Mouse (Mus musculus): ENCODE results near the gene Mmp24. TPM values are rescaled to one million over a fixed set of nuclear protein-coding genes. Genes with fewer than 3 reads are reported as not detected.

The Mmp24 gene
- polyA plus RNA-seq, 2 experiments = 0.01 TPM; not detected in 1

- Histone ChIP-seq H3K36me3 (replicated peaks; ENCODE audit: control insufficient read depth, insufficient read depth, low read depth) (no peaks in the 10 kb centered on the region), H3K9ac (replicated peaks) (no peak overlapping the region), H3K9me3 (ENCODE audit: control insufficient read depth, low read length) (no peaks in the 10 kb centered on the region), H3K4me2 (ENCODE audit: low read depth) (no peak overlapping the region), H3K4me3 (ENCODE audit: insufficient read depth in 1 of 2, low read depth in 2 of 2, low read length in 2 of 2) (no peak overlapping the region), H3K4me1 (replicated peaks; ENCODE audit: control insufficient read depth in 2 of 2, insufficient read depth in 2 of 2, low read length in 1 of 2) (0 out of 4 replicates have a peak, but pooled peaks cover 0 to 2% of the 10 kb centered on the region in 2 experiments), H3K27ac (no peak overlapping the region), H3K27me3 (ENCODE audit: control insufficient read depth, insufficient read depth, low read length) (no peaks in the 10 kb centered on the region)
- TF ChIP-seq EP300 (IDR thresholded peaks at IDR 0.05; ENCODE audit: low read depth) = no peak
- TF ChIP-seq CTCF (IDR thresholded peaks at IDR 0.05; ENCODE audit: low read depth) = no peak
- no peak for ATAC-seq (ENCODE audit: insufficient read depth)
- DNase-seq (ENCODE audit: low read depth in 3 of 3, low spot score in 3 of 3) = no peak
- 82% methylated on average over 13 of the region's 13 CpGs for WGBS (ENCODE audit: insufficient replicate concordance)
Observed at GRCm38 (mm10) chr2:155862573-155863300, 87.6 kb downstream of the Mmp24 start.

- no peak overlapping the region for H3K4me2 ChIP-seq (ENCODE audit: low read depth)
- H3K9me3 ChIP-seq (ENCODE audit: control insufficient read depth, low read length) = no peaks in the 10 kb centered on the region
- 74% methylated on average over 11 of the region's 11 CpGs for WGBS (ENCODE audit: insufficient replicate concordance)
- H3K27me3 ChIP-seq (ENCODE audit: control insufficient read depth, insufficient read depth, low read length) = no peaks in the 10 kb centered on the region
- 0 out of 4 replicates have a peak, but pooled peaks cover 0 to 2% of the 10 kb centered on the region in 2 experiments for H3K4me1 ChIP-seq (replicated peaks; ENCODE audit: control insufficient read depth in 2 of 2, insufficient read depth in 2 of 2, low read length in 1 of 2)
- no peak overlapping the region for H3K9ac ChIP-seq (replicated peaks)
- no peak overlapping the region for H3K4me3 ChIP-seq (ENCODE audit: insufficient read depth in 1 of 2, low read depth in 2 of 2, low read length in 2 of 2)
- ATAC-seq (ENCODE audit: insufficient read depth) (no peak), DNase-seq (ENCODE audit: low read depth in 3 of 3, low spot score in 3 of 3) (no peak)
- H3K27ac ChIP-seq = no peak overlapping the region
- TF ChIP-seq CTCF (IDR thresholded peaks at IDR 0.05; ENCODE audit: low read depth) (no peak), EP300 (IDR thresholded peaks at IDR 0.05; ENCODE audit: low read depth) (no peak)
- no peaks in the 10 kb centered on the region for H3K36me3 ChIP-seq (replicated peaks; ENCODE audit: control insufficient read depth, insufficient read depth, low read depth)
Observed at GRCm38 (mm10) chr2:155863301-155863867, 88.2 kb downstream of the Mmp24 start.

Other genes starting within 250 kb of the Mmp24 start
- 34.2 and 37.9 TPM in 2 replicates for gene Gss, start 182.5 kb upstream of the Mmp24 start, polyA plus RNA-seq (2012; rRNA removed)
- 64.6 and 69.5 TPM in 2 replicates for gene Gss, start 182.5 kb upstream of the Mmp24 start, polyA plus RNA-seq (2014; fragmentation: Nextera tagmentation; extraction: Ambion mirVana)
- gene Myh7b, start 164.1 kb upstream of the Mmp24 start, polyA plus RNA-seq (2012; rRNA removed) = 1.7 and 3.0 TPM in 2 replicates
- 1.5 and 1.6 TPM in 2 replicates for gene Myh7b, start 164.1 kb upstream of the Mmp24 start, polyA plus RNA-seq (2014; fragmentation: Nextera tagmentation; extraction: Ambion mirVana)
- 37.3 and 37.7 TPM in 2 replicates for gene Trpc4ap, start 83.0 kb upstream of the Mmp24 start, polyA plus RNA-seq (2012; rRNA removed)
- 44.7 and 48.7 TPM in 2 replicates for gene Trpc4ap, start 83.0 kb upstream of the Mmp24 start, polyA plus RNA-seq (2014; fragmentation: Nextera tagmentation; extraction: Ambion mirVana)
- 12.0 and 13.9 TPM in 2 replicates for gene Edem2, start 45.9 kb upstream of the Mmp24 start, polyA plus RNA-seq (2012; rRNA removed)
- 21.2 and 22.6 TPM in 2 replicates for gene Edem2, start 45.9 kb upstream of the Mmp24 start, polyA plus RNA-seq (2014; fragmentation: Nextera tagmentation; extraction: Ambion mirVana)
- gene Gm17581, start 39.5 kb upstream of the Mmp24 start, polyA plus RNA-seq (2012; rRNA removed) = not detected in 2 replicates
- gene Gm17581, start 39.5 kb upstream of the Mmp24 start, polyA plus RNA-seq (2014; fragmentation: Nextera tagmentation; extraction: Ambion mirVana) = not detected in 2 replicates
- gene Procr, start 24.2 kb upstream of the Mmp24 start, polyA plus RNA-seq (2012; rRNA removed) = 0.56 and 0.93 TPM in 2 replicates
- 0.56 and 0.74 TPM in 2 replicates for gene Procr, start 24.2 kb upstream of the Mmp24 start, polyA plus RNA-seq (2014; fragmentation: Nextera tagmentation; extraction: Ambion mirVana)
- 3.7 and 5.0 TPM in 2 replicates for gene BC029722, start 44.1 kb downstream of the Mmp24 start, polyA plus RNA-seq (2012; rRNA removed)
- gene BC029722, start 44.1 kb downstream of the Mmp24 start, polyA plus RNA-seq (2014; fragmentation: Nextera tagmentation; extraction: Ambion mirVana) = 2.6 and 2.7 TPM in 2 replicates
- gene Eif6, start 51.6 kb downstream of the Mmp24 start, polyA plus RNA-seq (2012; rRNA removed) = 40.9 and 62.4 TPM in 2 replicates
- 128 TPM in 2 replicates for gene Eif6, start 51.6 kb downstream of the Mmp24 start, polyA plus RNA-seq (2014; fragmentation: Nextera tagmentation; extraction: Ambion mirVana)
- gene Fam83c, start 59.5 kb downstream of the Mmp24 start, polyA plus RNA-seq (2012; rRNA removed) = not detected in 2 replicates
- 0.05 and 0.09 TPM in 2 replicates for gene Fam83c, start 59.5 kb downstream of the Mmp24 start, polyA plus RNA-seq (2014; fragmentation: Nextera tagmentation; extraction: Ambion mirVana)
- 10.5 and 17.4 TPM in 2 replicates for gene Uqcc1, start 155.0 kb downstream of the Mmp24 start, polyA plus RNA-seq (2012; rRNA removed)
- 25.6 and 31.6 TPM in 2 replicates for gene Uqcc1, start 155.0 kb downstream of the Mmp24 start, polyA plus RNA-seq (2014; fragmentation: Nextera tagmentation; extraction: Ambion mirVana)
- gene Gm15557, start 165.4 kb downstream of the Mmp24 start, polyA plus RNA-seq (2012; rRNA removed) = not detected in 2 replicates
- not detected in 2 replicates for gene Gm15557, start 165.4 kb downstream of the Mmp24 start, polyA plus RNA-seq (2014; fragmentation: Nextera tagmentation; extraction: Ambion mirVana)
- 0.02 and 0.09 TPM in 2 replicates for gene Gdf5, start 170.0 kb downstream of the Mmp24 start, polyA plus RNA-seq (2012; rRNA removed)
- not detected in 2 replicates for gene Gdf5, start 170.0 kb downstream of the Mmp24 start, polyA plus RNA-seq (2014; fragmentation: Nextera tagmentation; extraction: Ambion mirVana)
- 6.0 and 9.8 TPM in 2 replicates for gene Cep250, start 181.1 kb downstream of the Mmp24 start, polyA plus RNA-seq (2012; rRNA removed)
- 7.4 and 9.3 TPM in 2 replicates for gene Cep250, start 181.1 kb downstream of the Mmp24 start, polyA plus RNA-seq (2014; fragmentation: Nextera tagmentation; extraction: Ambion mirVana)
- gene 6430550D23Rik, start 232.6 kb downstream of the Mmp24 start, polyA plus RNA-seq (2012; rRNA removed) = 1.6 and 2.1 TPM in 2 replicates
- gene 6430550D23Rik, start 232.6 kb downstream of the Mmp24 start, polyA plus RNA-seq (2014; fragmentation: Nextera tagmentation; extraction: Ambion mirVana) = 0.41 and 1.9 TPM in 2 replicates
- 72.8 and 90.2 TPM in 2 replicates for gene Ergic3, start 232.7 kb downstream of the Mmp24 start, polyA plus RNA-seq (2012; rRNA removed)
- gene Ergic3, start 232.7 kb downstream of the Mmp24 start, polyA plus RNA-seq (2014; fragmentation: Nextera tagmentation; extraction: Ambion mirVana) = 95.7 and 98.0 TPM in 2 replicates